Mouse (Mus musculus) hindbrain, embryonic 12.5 days (tissue): ENCODE results near the gene Gm11595. TPM values are rescaled to one million over a fixed set of nuclear protein-coding genes. Genes with fewer than 3 reads are reported as not detected.
"Not testable (repeated sequence)": the region's sequence is repeated elsewhere in the genome, so short reads cannot be mapped to it uniquely, and the experiment has no call there.

Source experiments
- ATAC-seq: fragments of 200-750 bp; cut with Nextera tagmentation; 2 replicates; pipeline ENCODE4 v1.8.0; 2017; ENCODE audit warnings: moderate TSS enrichment; ENCODE audit not compliant: low FRiP score
- H3K27ac ChIP-seq: fragments of 300-500 bp; sonication (generic); 2 replicates; pipeline ENCODE4 v1.5.1; 2016; ENCODE audit warnings: mild to moderate bottlenecking
- H3K27me3 ChIP-seq: fragments of 300-500 bp; sonication (generic); 2 replicates; pipeline ENCODE4 v1.6.1; 2016; ENCODE audit warnings: mild to moderate bottlenecking
- H3K36me3 ChIP-seq: fragments of 300-500 bp; sonication (generic); 2 replicates; pipeline ENCODE4 v1.6.1; 2016; ENCODE audit warnings: mild to moderate bottlenecking
- H3K4me1 ChIP-seq: fragments of 300-500 bp; sonication (generic); 2 replicates; pipeline ENCODE4 v1.6.1; 2016
- H3K4me2 ChIP-seq: fragments of 300-500 bp; sonication (generic); replicated peaks from 2 replicates; pipeline ENCODE4 v1.6.1; 2016; ENCODE audit warnings: mild to moderate bottlenecking
- H3K4me3 ChIP-seq: fragments of 300-500 bp; sonication (generic); 2 replicates; pipeline ENCODE4 v1.5.1; 2016; ENCODE audit warnings: mild to moderate bottlenecking
- H3K9ac ChIP-seq: fragments of 300-500 bp; sonication (generic); 2 replicates; pipeline ENCODE4 v1.6.1; 2016; ENCODE audit warnings: mild to moderate bottlenecking, moderate library complexity
- H3K9me3 ChIP-seq: fragments of 300-500 bp; sonication (generic); replicated peaks from 2 replicates; pipeline ENCODE4 v1.6.1; 2016; ENCODE audit warnings: mild to moderate bottlenecking
- WGBS: fragments of 180-500 bp; shearing (Covaris S2); methylation state at CpG from one replicate; pipeline ENCODE4 v1.1.7; 2016; 5-methylcytosine and 5-hydroxymethylcytosine counted together
- polyA plus RNA-seq: library from polyadenylated mRNA; unstranded; fragments of >200 nt; fragmentation: Nextera tagmentation; extraction: Ambion mirVana; gene quantifications from 2 replicates; pipeline ENCODE4 v1.2.1, GENCODE M21; 2016

Gene Gm11595
- polyA plus RNA-seq: not detected in 2 replicates

GRCm38 (mm10) chr11:99772813-99773212 lies at the start of gene Gm11595:
TSS of gene Gm11595 (minus strand) at chr11:99772913.
- H3K27ac ChIP-seq, ATAC-seq, H3K36me3 ChIP-seq, H3K4me3 ChIP-seq, H3K4me2 ChIP-seq, H3K27me3 ChIP-seq, H3K9ac ChIP-seq, H3K9me3 ChIP-seq, H3K4me1 ChIP-seq: not testable (repeated sequence)

- WGBS: 94% methylated on average over 2 of the region's 2 CpGs
- H3K27me3 ChIP-seq, H3K4me2 ChIP-seq, H3K9me3 ChIP-seq, H3K4me1 ChIP-seq, H3K27ac ChIP-seq, ATAC-seq, H3K9ac ChIP-seq, H3K36me3 ChIP-seq, H3K4me3 ChIP-seq: not testable (repeated sequence)
Observed at GRCm38 (mm10) chr11:99815566-99815965, 42.9 kb upstream of the Gm11595 start, which contains the start of gene Gm11564. TSS of gene Gm11564 (minus strand) at chr11:99815666.

GRCm38 (mm10) chr11:99809792-99810191 lies 37.1 kb upstream of the Gm11595 start, which contains the start of gene Krtap4-13:
TSS of gene Krtap4-13 (minus strand) at chr11:99809892.
- H3K36me3 ChIP-seq, ATAC-seq, H3K27ac ChIP-seq, H3K4me2 ChIP-seq, H3K9ac ChIP-seq, H3K27me3 ChIP-seq, H3K9me3 ChIP-seq, H3K4me3 ChIP-seq, H3K4me1 ChIP-seq: not testable (repeated sequence)

- H3K9ac ChIP-seq, H3K4me2 ChIP-seq, ATAC-seq, H3K4me1 ChIP-seq, H3K9me3 ChIP-seq, H3K36me3 ChIP-seq, H3K27me3 ChIP-seq, H3K27ac ChIP-seq, H3K4me3 ChIP-seq: not testable (repeated sequence)
- WGBS: no CpG with 5 or more reads among the region's 1 CpGs
Observed at GRCm38 (mm10) chr11:99804346-99804745, 31.6 kb upstream of the Gm11595 start, which contains the start of gene Gm11554. TSS of gene Gm11554 (minus strand) at chr11:99804446.

- H3K4me1 ChIP-seq, H3K36me3 ChIP-seq, H3K4me2 ChIP-seq, H3K27ac ChIP-seq, H3K9ac ChIP-seq, ATAC-seq, H3K9me3 ChIP-seq, H3K4me3 ChIP-seq, H3K27me3 ChIP-seq: not testable (repeated sequence)
- no CpG with 5 or more reads among the region's 1 CpGs for WGBS
Observed at GRCm38 (mm10) chr11:99798832-99799231, 26.1 kb upstream of the Gm11595 start, which contains the start of gene Gm11569. TSS of gene Gm11569 (minus strand) at chr11:99798932.

- Histone ChIP-seq H3K4me3 (no peak within 1 kb of the TSS), H3K9me3 (no peaks in the 10 kb centered on the region), H3K4me1 (no peaks in the 10 kb centered on the region), H3K27me3 (0 out of 2 replicates have a peak, but pooled peaks cover 3% of the 10 kb centered on the region), H3K9ac (no peak within 1 kb of the TSS), H3K36me3 (no peaks in the 10 kb centered on the region), H3K4me2 (no peak within 1 kb of the TSS), H3K27ac (no peak within 1 kb of the TSS)
- whole genome bisulfite sequencing: 87% methylated on average over 2 of the region's 2 CpGs
- no peak for ATAC-seq
Observed at GRCm38 (mm10) chr11:99793367-99793766, 20.7 kb upstream of the Gm11595 start, which contains the start of gene Gm11596. TSS of gene Gm11596 (minus strand) at chr11:99793467.

- H3K27ac ChIP-seq, H3K4me2 ChIP-seq, H3K9ac ChIP-seq, H3K9me3 ChIP-seq, H3K36me3 ChIP-seq, H3K4me1 ChIP-seq, H3K27me3 ChIP-seq, ATAC-seq, H3K4me3 ChIP-seq: not testable (repeated sequence)
Observed at GRCm38 (mm10) chr11:99784900-99785299, 12.2 kb upstream of the Gm11595 start, which contains the start of gene Krtap4-9. TSS of gene Krtap4-9 (plus strand) at chr11:99785200.

- H3K4me1 ChIP-seq: peaks cover 5% of the 10 kb centered on the region; the same call in 1 of the 2 replicates
- no peak within 1 kb of the TSS for H3K9ac ChIP-seq
- ATAC-seq: no peak
- H3K4me2 ChIP-seq: no peak within 1 kb of the TSS
- H3K4me3 ChIP-seq: no peak within 1 kb of the TSS
- 91% methylated on average over 2 of the region's 2 CpGs for WGBS
- no peaks in the 10 kb centered on the region for H3K36me3 ChIP-seq
- H3K27ac ChIP-seq: no peak within 1 kb of the TSS
- H3K27me3 ChIP-seq: no peaks in the 10 kb centered on the region
- no peaks in the 10 kb centered on the region for H3K9me3 ChIP-seq
Observed at GRCm38 (mm10) chr11:99780604-99781003, 7.9 kb upstream of the Gm11595 start, which contains the start of gene Krtap4-8. TSS of gene Krtap4-8 (minus strand) at chr11:99780704.

GRCm38 (mm10) chr11:99778401-99778800 lies 5.7 kb upstream of the Gm11595 start:
- ATAC-seq: no peak
- no peak overlapping the region for H3K4me2 ChIP-seq
- H3K36me3 ChIP-seq: no peaks in the 10 kb centered on the region
- H3K9ac ChIP-seq: no peak overlapping the region
- no peak overlapping the region for H3K4me3 ChIP-seq
- H3K27me3 ChIP-seq: no peaks in the 10 kb centered on the region
- H3K9me3 ChIP-seq: no peaks in the 10 kb centered on the region
- no peak overlapping the region for H3K27ac ChIP-seq
- WGBS: 53% methylated on average over 7 of the region's 7 CpGs
- peaks cover 5% of the 10 kb centered on the region; the same call in 1 of the 2 replicates for H3K4me1 ChIP-seq

GRCm38 (mm10) chr11:99768410-99768809 lies 4.3 kb downstream of the Gm11595 start:
- H3K36me3 ChIP-seq: no peaks in the 10 kb centered on the region
- no peak for ATAC-seq
- H3K4me1 ChIP-seq: no peaks in the 10 kb centered on the region
- WGBS: 89% methylated on average over 2 of the region's 2 CpGs
- H3K4me3 ChIP-seq: no peak overlapping the region
- H3K27me3 ChIP-seq: no peaks in the 10 kb centered on the region
- no peak overlapping the region for H3K9ac ChIP-seq
- H3K27ac ChIP-seq: no peak overlapping the region
- H3K4me2 ChIP-seq: no peak overlapping the region
- H3K9me3 ChIP-seq: no peaks in the 10 kb centered on the region

- no peak overlapping the region for H3K4me2 ChIP-seq
- H3K36me3 ChIP-seq: no peaks in the 10 kb centered on the region
- no peak overlapping the region for H3K9ac ChIP-seq
- ATAC-seq: no peak
- no peak overlapping the region for H3K27ac ChIP-seq
- H3K9me3 ChIP-seq: no peaks in the 10 kb centered on the region; the same call in 1 of the 2 replicates
- WGBS: 95% methylated on average over 1 of the region's 1 CpGs
- H3K4me1 ChIP-seq: no peaks in the 10 kb centered on the region
- no peaks in the 10 kb centered on the region for H3K27me3 ChIP-seq
- H3K4me3 ChIP-seq: no peak overlapping the region
Observed at GRCm38 (mm10) chr11:99758877-99759276, 13.8 kb downstream of the Gm11595 start.

- WGBS: 95% methylated on average over 3 of the region's 3 CpGs
Observed at GRCm38 (mm10) chr11:99743985-99744384, 28.7 kb downstream of the Gm11595 start.

GRCm38 (mm10) chr11:99734190-99734589 lies 38.5 kb downstream of the Gm11595 start, which contains the start of gene Gm14180:
TSS of gene Gm14180 (minus strand) at chr11:99734290.
- no peaks in the 10 kb centered on the region for H3K27me3 ChIP-seq
- ATAC-seq: no peak
- no peak within 1 kb of the TSS for H3K4me3 ChIP-seq
- H3K9ac ChIP-seq: no peak within 1 kb of the TSS
- no peaks in the 10 kb centered on the region for H3K36me3 ChIP-seq
- 64% methylated on average over 2 of the region's 2 CpGs for WGBS
- no peaks in the 10 kb centered on the region for H3K4me1 ChIP-seq
- no peak within 1 kb of the TSS for H3K27ac ChIP-seq
- H3K4me2 ChIP-seq: no peak within 1 kb of the TSS
- H3K9me3 ChIP-seq: no peaks in the 10 kb centered on the region

More at GRCm38 (mm10) chr11:99743985-99744384, 28.7 kb downstream of the Gm11595 start:
- no peak for ATAC-seq
- Histone ChIP-seq H3K4me2 (no peak overlapping the region), H3K4me3 (no peak overlapping the region), H3K27me3 (no peaks in the 10 kb centered on the region), H3K9ac (no peak overlapping the region), H3K27ac (no peak overlapping the region), H3K4me1 (no peaks in the 10 kb centered on the region), H3K36me3 (no peaks in the 10 kb centered on the region), H3K9me3 (no peaks in the 10 kb centered on the region)
